Mouse (Mus musculus) forelimb bud, embryonic 11.5 days (tissue): ENCODE results near the gene Casq1.
A peak's percentile ranks its signal among the peaks of the same experiment; 100 is the strongest.
"Not testable (repeated sequence)": the region's sequence is repeated elsewhere in the genome, so short reads cannot be mapped to it uniquely, and the experiment has no call there.

Experiments
- DNase-seq: peaks from one replicate; pipeline ENCODE4 v3.0.0-alpha.2; 2012; ENCODE audit warnings: low read depth, low spot score

Casq1 gene

GRCm38 (mm10) chr1:172219451-172220406 lies at the start of gene Casq1:
Gene Casq1, minus strand, starts transcription at chr1:172219868.
- no peak for DNase-seq

DNA sequence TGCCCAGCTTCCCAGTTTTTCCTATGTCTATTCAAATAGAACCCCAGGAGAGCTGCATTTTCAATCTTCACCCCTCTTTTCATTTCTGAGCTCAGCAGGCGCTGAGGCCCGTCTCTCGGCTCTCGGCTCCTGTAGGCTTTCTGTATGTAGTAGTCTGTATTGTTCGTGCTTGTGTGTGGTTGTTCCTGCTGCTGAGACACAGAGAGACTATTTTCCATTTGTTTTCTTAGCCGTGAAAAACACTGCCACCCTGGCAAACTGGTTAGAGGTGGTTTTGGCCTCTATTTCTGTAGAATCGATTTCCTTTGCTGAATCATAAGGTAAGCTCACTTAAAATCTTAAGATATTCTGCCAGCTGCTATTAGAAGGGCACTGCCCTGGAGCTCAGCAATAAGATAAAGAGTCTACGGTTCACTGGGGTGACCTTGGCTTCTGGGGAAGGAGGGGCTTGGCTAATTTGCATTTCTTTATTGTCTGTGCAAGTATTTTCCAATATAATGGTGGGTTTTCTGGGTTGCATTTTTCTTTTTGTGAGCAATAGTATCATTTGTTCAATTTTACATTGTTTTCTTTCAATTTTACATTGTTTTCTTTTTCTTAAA lies 41.9 kb upstream of the Casq1 start, which contains the start of gene Igsf8:
Gene Igsf8, plus strand, starts transcription at position 165 of the 602 bp plus-strand sequence.
- DNase-seq, result no peak

DNA sequence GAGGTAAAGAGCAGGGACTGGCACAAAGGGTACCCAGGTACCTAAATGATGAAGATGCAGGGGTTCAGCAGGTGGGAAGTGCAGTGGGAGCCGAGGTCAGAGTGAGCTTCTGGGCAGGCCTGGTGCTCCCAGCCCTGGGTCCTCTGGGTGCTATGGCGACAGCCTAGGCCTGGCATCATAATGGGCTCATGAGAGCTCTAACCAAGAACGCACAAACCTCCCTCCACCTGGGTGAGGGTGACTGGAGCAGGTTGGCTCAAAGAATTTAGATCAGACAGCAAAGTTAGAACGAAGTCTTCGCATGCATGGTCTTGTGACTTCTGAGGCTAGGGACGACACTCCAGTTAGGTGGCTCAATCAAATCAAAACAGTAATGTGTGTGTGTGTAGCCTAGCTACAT lies 38.6 kb upstream of the Casq1 start, which contains the start of gene Atp1a4:
Gene Atp1a4, minus strand, starts transcription at position 101 of the 400 bp plus-strand sequence.
- no peak for DNase-seq

GRCm38 (mm10) chr1:172247679-172248078 lies 28.0 kb upstream of the Casq1 start:
- peak; percentile 34 for DNase-seq

DNA sequence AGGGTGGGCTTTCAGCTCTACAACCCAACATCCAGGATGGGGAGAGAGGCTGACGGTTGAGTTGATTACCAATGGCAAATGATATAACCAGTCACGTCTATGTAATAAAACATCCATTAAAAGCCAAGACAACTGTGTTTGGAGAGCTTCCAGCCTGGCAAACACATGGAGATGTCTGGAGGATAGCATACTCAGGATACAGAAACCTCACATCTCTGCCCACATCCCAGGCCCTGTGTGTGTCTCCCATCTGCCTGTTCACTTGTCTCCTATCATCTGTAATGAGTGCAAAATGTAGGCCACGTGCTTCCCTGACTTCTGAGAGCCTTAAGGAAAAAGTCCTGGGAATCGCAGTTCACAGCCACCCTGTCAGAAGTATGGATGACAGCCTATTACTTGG lies 27.5 kb upstream of the Casq1 start:
- no peak for DNase-seq

GRCm38 (mm10) chr1:172244645-172245044 lies 25.0 kb upstream of the Casq1 start:
- not testable (repeated sequence) for DNase-seq

DNA sequence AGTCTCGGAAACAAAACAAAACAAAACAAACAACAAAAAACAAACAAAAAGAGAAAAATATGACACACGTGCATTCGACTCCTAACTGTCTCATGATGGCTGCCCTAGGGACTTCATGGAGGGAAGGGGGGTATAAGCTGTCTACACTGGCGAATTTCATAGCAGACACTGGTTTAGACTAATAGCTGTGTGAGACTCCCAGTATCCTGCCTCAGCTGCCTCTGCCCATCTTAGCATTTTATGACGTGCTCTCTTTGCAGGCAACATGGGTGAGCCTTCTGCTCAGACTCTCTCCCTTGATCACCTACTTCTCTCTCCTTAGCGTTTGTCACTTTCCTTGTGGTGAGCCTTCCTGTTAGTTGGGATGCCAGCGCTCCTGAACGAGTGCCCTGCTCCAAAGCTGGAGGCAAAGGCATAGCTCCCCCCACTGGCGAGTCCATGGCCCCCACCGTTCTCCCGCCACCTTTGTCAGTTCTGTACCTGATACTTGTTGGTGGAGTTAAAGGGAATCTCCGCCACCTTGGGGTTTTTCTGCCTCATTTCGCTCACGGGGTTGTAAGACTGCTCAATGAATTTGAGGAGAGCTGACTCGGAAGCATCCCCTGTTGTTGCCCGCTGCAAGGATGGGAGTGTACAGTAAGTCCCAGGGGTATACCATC lies 24.0 kb upstream of the Casq1 start:
- no peak for DNase-seq

DNA sequence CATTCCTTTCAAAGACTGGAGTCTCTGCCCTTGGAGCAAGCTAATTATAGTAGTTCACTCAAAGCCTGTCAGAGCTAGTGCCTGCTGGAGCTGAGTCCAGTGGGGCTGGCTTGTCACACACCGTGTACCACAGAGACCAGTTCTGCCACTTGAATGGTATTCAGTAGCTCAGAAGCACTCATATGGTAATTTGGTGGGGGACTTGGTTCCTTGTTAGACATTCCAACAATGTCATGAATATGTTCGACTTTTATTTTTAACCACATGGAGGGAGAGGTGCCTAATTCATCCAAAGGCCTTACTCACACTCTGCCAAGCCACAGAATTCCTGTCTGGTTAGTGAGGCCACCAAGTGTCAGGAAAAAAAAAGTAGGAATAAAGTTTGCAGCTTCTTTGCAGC lies 22.7 kb upstream of the Casq1 start:
- DNase-seq, result no peak

DNA sequence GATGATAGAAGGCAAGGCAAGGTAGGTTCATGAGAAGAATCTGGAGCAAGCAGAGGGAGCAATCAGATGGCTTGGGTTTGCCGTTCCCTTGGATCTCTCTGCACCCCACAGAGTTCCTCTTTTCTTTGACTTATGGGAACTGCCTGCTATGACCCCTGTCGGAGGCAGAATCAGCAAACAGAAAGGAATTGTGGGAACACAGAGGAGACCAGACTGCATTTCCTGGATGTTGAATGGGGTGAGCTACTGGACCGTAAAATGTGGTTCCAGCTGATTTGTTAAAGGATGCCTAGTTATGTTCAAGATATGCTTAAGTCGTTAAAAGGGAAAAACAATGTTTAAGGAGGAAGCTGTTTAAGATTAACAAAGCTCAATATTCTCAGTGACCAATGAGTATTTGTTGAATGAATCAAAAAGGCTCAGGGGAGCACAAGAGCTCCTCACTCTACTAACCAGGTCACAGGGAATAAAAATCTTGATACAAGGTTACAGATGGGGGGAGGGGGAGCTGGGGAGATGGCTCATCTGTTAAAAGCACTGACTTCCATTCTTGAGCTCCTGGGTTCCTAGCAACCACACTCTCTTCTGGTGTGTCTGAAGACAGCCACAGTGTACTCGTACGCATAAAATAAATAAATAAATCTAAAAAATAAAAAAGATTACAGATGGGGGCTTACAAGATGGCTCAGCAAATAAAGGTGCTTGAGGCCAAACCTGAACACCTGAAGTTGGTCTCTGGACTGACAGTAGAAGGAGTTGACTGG lies 21.5 kb upstream of the Casq1 start:
- DNase-seq, result no peak

GRCm38 (mm10) chr1:172229215-172229614 lies 9.5 kb upstream of the Casq1 start:
- DNase-seq, result no peak

DNA sequence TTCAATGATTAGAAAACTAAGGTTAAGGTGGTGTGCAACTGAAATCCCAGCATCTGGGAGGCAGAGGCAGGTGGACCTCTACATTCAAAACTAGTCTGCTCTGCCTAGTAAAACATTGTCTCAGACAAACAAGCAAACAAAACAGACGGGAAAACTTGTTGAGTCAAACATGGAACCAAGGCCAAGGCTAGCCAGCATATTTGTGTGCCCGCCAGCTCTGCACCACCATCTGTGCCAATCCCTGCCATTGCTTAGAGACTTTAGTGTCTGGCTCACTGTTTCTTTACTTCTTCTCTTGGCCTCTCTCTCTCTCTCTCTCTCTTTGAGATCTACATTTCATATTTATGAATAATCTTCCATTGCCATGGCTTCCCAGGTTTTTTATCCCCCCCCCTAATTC lies 8.5 kb upstream of the Casq1 start:
- no peak for DNase-seq

GRCm38 (mm10) chr1:172221297-172222063 lies 1.8 kb upstream of the Casq1 start:
- DNase-seq, result peak; percentile 60

DNA sequence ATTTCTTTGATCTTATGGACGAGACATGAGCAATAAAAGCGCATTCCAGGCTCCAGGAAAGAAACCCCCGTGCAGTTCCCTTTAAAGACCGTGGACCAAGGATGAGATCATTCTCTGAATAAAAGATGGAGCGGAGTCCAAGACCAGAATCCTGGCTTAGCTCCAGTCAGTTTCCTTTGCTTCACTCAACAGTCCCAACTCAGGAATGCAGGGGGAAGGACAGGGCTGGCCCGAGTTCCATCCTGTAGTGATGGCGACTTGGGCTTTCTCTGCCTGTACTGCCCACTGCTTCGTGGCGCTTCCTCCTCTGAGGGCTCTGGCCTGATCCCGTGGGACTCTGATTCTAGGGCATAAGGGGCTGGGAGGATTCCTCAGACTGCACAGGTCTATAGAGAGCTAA lies 746 bp upstream of the Casq1 start:
- DNase-seq, result no peak

DNA sequence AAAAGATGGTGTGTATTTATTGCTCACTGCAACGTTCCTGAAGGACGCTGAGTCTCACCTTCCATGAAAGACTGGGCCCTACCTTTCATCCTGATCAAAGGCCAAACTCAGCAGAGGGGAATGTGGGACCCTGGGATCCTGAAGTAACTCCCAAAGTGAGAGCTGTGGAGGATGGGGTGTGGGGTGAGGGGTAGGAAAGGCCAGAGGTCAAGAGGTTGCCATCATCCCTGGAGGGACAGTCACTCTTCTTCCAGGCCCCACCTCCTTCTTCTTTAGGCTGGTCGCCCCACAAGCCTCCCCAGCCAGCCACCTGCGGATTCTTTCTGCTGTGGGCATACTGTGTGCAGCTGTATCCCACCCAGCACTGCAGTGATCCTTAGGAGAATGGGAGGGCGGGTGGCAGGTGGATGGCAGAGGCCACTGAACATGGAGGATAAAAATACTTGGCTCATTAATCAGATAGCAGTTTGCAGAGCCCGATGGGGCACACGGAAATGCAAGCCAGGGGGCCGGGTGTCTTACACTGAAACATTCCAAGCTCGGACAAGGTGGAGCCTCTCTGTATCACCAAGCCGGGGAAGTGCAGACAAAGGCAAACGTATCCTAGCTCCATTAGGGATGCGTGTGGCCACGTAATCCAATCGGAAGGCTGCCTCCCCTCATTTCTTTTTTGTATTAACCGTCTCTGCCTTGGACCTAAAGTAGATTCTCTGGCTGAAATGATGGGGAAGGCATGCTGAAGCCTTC lies 1.3 kb downstream of the Casq1 start:
- DNase-seq, result no peak

DNA sequence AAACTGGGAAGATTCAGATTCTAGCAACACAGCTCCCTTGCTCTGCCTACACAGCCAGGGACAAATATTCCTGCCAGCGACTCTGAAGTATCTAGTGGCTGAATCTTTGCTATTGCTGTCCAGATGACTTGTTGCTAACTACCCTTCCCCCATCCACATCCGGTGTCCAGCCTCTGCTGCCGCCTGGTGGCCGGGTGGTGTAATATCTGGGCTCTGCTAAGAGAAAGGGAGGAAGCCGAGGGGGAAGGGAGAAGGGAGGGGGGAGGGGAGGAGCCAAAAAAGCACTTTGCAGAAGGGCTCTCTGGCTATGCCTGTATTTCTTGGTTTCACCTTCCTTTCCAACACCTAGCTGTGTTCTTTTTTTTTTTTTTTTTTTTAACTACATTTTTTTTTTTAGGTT lies 2.5 kb downstream of the Casq1 start:
- DNase-seq, result peak; percentile 92

DNA sequence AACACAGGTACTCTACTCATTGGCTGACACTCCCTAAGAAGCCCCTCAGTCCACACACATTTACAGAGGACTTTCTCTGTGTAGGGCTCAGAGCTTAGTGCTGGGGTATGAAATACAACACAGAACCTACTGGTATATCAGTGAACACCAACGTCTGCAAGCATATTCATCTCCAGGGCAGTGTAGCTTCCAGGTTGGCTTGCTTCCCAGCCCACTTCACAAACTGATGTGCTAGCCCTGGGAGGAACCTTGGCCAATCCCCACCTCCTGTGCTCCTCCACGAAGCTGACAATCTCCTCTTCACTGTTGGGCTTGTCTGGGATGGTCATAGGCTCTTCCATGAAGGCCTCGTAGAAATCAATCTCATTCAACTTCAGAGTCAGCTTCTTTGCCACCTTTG lies 4.9 kb downstream of the Casq1 start:
- DNase-seq, result no peak

- no peak for DNase-seq
Observed at GRCm38 (mm10) chr1:172213771-172214170, 5.9 kb downstream of the Casq1 start.

- DNase-seq, result no peak
Observed at GRCm38 (mm10) chr1:172212776-172213175, 6.9 kb downstream of the Casq1 start.

DNA sequence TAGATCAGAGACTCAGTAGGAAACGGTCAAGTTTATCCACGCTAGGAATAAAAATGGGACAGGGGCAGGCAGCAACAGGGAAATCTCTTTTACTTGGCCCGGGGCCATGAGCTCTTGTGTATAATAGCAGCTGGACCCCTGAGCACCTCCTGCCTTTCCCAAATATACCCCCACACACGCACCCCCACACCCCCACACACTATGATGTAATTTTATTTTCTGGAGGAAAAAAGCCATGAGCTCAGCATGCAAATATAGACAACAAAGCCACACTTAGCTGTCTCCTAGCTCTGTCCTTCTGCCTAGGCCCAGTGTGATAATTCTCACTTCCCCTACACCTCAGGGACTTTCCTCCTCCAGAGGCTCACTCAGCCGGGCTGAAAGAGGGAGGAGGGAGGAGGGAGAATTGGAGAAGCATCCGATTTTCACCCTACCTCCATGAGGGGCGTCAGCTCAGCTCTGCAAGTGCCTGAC lies 12.5 kb downstream of the Casq1 start:
- no peak for DNase-seq
